Mouse (Mus musculus) ES-E14 (cell line): ENCODE data around the gene Cnp. TPM values are rescaled to one million over a fixed set of nuclear protein-coding genes. Genes with fewer than 3 reads are reported as not detected.
"Not testable (repeated sequence)": the region's sequence is repeated elsewhere in the genome, so short reads cannot be mapped to it uniquely, and the experiment has no call there.

Source experiments
- DNase-seq: peaks from one replicate; pipeline ENCODE4 v3.0.0-alpha.2; 2013; ENCODE audit warnings: low read depth, low spot score
- H3K27ac ChIP-seq: 2 replicates; pipeline ENCODE4 v1.5.1; 2012; ENCODE audit warnings: low read depth, mild to moderate bottlenecking, low read length, moderate library complexity, mixed read lengths; ENCODE audit not compliant: poor library complexity, insufficient read depth, severe bottlenecking
- H3K36me3 ChIP-seq: 2 replicates; pipeline ENCODE4 v1.6.1; 2012; ENCODE audit warnings: mild to moderate bottlenecking, low read length, moderate library complexity, mixed read lengths; ENCODE audit not compliant: control insufficient read depth, poor library complexity, insufficient read depth, severe bottlenecking
- H3K4me1 ChIP-seq, 2 experiments: fragments of 150-350 bp in 1 of 2; sonication (generic) in 1 of 2; 2 replicates each; pipeline ENCODE4 v1.6.1; 2012; ENCODE audit warnings: low read length in 2 of 2, mild to moderate bottlenecking in 1 of 2, mixed read lengths in 1 of 2; ENCODE audit not compliant: control insufficient read depth in 2 of 2, insufficient read depth in 2 of 2, poor library complexity in 1 of 2
- H3K4me3 ChIP-seq, 2 experiments: fragments of 150-350 bp in 1 of 2; sonication (generic) in 1 of 2; 2 replicates each; pipeline ENCODE4 v1.5.1; 2012; ENCODE audit warnings: low read length in 2 of 2, low read depth in 1 of 2, mild to moderate bottlenecking in 1 of 2, mixed read lengths in 1 of 2; ENCODE audit not compliant: insufficient read depth in 1 of 2, poor library complexity in 1 of 2, severe bottlenecking in 1 of 2
- H3K9ac ChIP-seq: 2 replicates; pipeline ENCODE4 v1.6.1; 2012; ENCODE audit warnings: low read depth, mild to moderate bottlenecking, low read length, mixed read lengths; ENCODE audit not compliant: poor library complexity, insufficient read depth, severe bottlenecking
- H3K9me3 ChIP-seq: fragments of 150-350 bp; sonication (generic); 2 replicates; pipeline ENCODE4 v1.6.1; 2012; ENCODE audit warnings: low read depth, mild to moderate bottlenecking, low read length; ENCODE audit not compliant: control insufficient read depth, insufficient read depth
- CHD2 ChIP-seq: IDR thresholded peaks from 2 replicates; pipeline ENCODE4 v1.6.1; 2014; ENCODE audit warnings: mild to moderate bottlenecking, low read depth, low read length, inconsistent platforms
- HCFC1 ChIP-seq: IDR thresholded peaks from 2 replicates; pipeline ENCODE4 v1.6.1; 2012; ENCODE audit warnings: low read length, inconsistent platforms, borderline replicate concordance; ENCODE audit not compliant: insufficient read depth
- MAFK ChIP-seq: IDR thresholded peaks from 2 replicates; pipeline ENCODE4 v1.6.1; 2014; ENCODE audit warnings: mild to moderate bottlenecking, low read depth, low read length, inconsistent platforms; ENCODE audit not compliant: insufficient read depth
- ZC3H11A ChIP-seq: IDR thresholded peaks from 2 replicates; pipeline ENCODE4 v1.6.1; 2012; ENCODE audit warnings: low read depth, mild to moderate bottlenecking, inconsistent platforms, low read length, borderline replicate concordance
- ZNF384 ChIP-seq: IDR thresholded peaks from 2 replicates; pipeline ENCODE4 v1.6.1; 2012; ENCODE audit warnings: low read depth, low read length, inconsistent platforms
- in situ Hi-C, 2 experiments: fragments of 600-800 bp; cut with MboI; formaldehyde crosslinking; loops; one replicate each; pipeline ENCODE4 v1.15.1; 2025; ENCODE audit warnings: low sequenced_read_pairs in 2 of 2, inconsistent platforms in 1 of 2; ENCODE audit not compliant: unreplicated experiment in 2 of 2
- total RNA-seq: library from RNA; depleted of rRNA; stranded (reverse); fragments of 300-350 nt; gene quantifications from 2 replicates; pipeline ENCODE4 v1.2.3, GENCODE M21; 2012

Gene Cnp
- total RNA-seq, 1 experiment: 11.9 TPM

DNA sequence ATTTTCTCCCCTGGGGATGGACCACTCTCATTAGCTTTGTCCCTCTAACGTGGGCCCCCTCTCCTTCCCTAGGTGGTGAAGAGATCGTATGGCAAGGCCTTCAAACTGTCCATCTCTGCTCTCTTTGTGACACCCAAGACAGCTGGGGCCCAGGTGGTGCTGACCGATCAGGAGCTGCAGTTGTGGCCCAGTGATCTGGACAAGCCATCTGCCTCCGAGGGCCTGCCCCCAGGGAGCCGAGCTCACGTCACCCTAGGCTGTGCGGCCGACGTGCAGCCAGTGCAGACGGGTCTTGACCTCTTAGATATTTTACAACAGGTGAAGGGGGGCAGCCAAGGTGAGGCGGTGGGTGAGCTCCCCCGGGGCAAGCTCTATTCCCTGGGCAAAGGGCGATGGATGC is 5.6 kb downstream of the Cnp start:
- in situ Hi-C loops: no loop called here
- peaks cover 0 to 8% of the 10 kb centered on the region in 2 experiments; a peak in 2 of 4 replicates for H3K4me1 ChIP-seq

GRCm38 (mm10) chr11:100581756-100582155 is 7.1 kb downstream of the Cnp start:
- Histone ChIP-seq H3K4me1 (no peaks in the 10 kb centered on the region), H3K36me3 (peaks cover 75% of the 10 kb centered on the region), H3K4me3 (no peak overlapping the region), H3K9me3 (no peaks in the 10 kb centered on the region), H3K9ac (no peak overlapping the region), H3K27ac (no peak overlapping the region)
- DNase-seq: no peak
- no peak for TF ChIP-seq HCFC1
- TF ChIP-seq ZC3H11A: no peak
- no peak for TF ChIP-seq MAFK
- no peak for TF ChIP-seq ZNF384
- TF ChIP-seq CHD2: no peak
- in situ Hi-C loops: no loop called here

More for the DNA sequence above, 5.6 kb downstream of the Cnp start:
- H3K9ac ChIP-seq: no peak overlapping the region
- H3K27ac ChIP-seq: no peak overlapping the region
- DNase-seq: no peak
- TF ChIP-seq MAFK (no peak), CHD2 (no peak), HCFC1 (no peak), ZNF384 (no peak), ZC3H11A (no peak)
- no peak overlapping the region for H3K4me3 ChIP-seq
- H3K9me3 ChIP-seq: no peaks in the 10 kb centered on the region
- H3K36me3 ChIP-seq: peaks cover 64% of the 10 kb centered on the region

GRCm38 (mm10) chr11:100582413-100582812 is 7.7 kb downstream of the Cnp start:
- H3K9ac ChIP-seq, H3K4me3 ChIP-seq, H3K4me1 ChIP-seq, in situ Hi-C loops, DNase-seq, H3K27ac ChIP-seq, H3K9me3 ChIP-seq: not testable (repeated sequence)
- peaks cover 79% of the 10 kb centered on the region for H3K36me3 ChIP-seq

GRCm38 (mm10) chr11:100582836-100583235 is 8.1 kb downstream of the Cnp start:
- TF ChIP-seq MAFK: no peak
- no peak for DNase-seq
- Histone ChIP-seq H3K9me3 (no peaks in the 10 kb centered on the region), H3K4me3 (no peak overlapping the region), H3K36me3 (peaks cover 83% of the 10 kb centered on the region), H3K9ac (no peak overlapping the region), H3K27ac (no peak overlapping the region), H3K4me1 (no peaks in the 10 kb centered on the region)
- in situ Hi-C loops: no loop called here

DNA sequence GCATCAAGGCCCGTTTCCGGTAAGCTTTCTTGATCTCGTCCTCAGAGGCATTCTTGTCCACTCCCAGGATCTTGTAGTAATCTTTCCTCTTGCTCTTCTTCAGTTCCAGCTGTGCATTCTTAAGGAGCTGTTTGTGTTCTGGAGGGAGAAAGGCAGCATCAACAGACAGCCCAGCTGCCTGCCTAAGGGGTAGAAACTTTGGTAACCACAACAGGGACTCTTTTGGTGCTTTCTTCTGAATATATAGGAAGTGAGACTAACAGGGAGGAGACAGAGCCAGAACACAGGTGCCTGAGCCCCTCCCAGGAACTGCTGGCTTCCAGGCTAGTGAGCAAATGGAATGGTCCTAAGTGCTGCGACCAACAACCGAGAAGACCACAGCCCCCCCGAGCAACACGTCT is 9.9 kb downstream of the Cnp start:
- in situ Hi-C loops: no loop called here
- Histone ChIP-seq H3K9ac (no peak overlapping the region), H3K4me3 (no peak overlapping the region), H3K27ac (no peak overlapping the region), H3K4me1 (no peaks in the 10 kb centered on the region), H3K36me3 (peaks cover 79% of the 10 kb centered on the region), H3K9me3 (no peaks in the 10 kb centered on the region)
- no peak for TF ChIP-seq CHD2
- TF ChIP-seq ZNF384: no peak
- no peak for TF ChIP-seq HCFC1
- TF ChIP-seq MAFK: no peak
- no peak for TF ChIP-seq ZC3H11A
- DNase-seq: no peak
